Mouse (Mus musculus): ENCODE measurements around the gene Agpat3.

GRCm38 (mm10) chr10:78288135-78288534, 64.2 kb downstream of the Agpat3 start:
- TF ChIP-seq POLR2A (IDR thresholded peaks at IDR 0.05; ENCODE audit: borderline replicate concordance, extremely low read depth, low read depth, low read length) (no peak), CTCF (IDR thresholded peaks at IDR 0.05; ENCODE audit: insufficient read depth, low read length) (no peak)
